Mouse (Mus musculus): ENCODE data around the gene Mapt. TPM values are rescaled to one million over a fixed set of nuclear protein-coding genes. Genes with fewer than 3 reads are reported as not detected.

Mapt gene
- 61.7 TPM for polyA plus RNA-seq (2014; fragmentation: Illumina TruSeq; extraction: RNeasy Lipid Tissue Mini Kit (QIAGEN cat#74804); ENCODE audit: low read depth, low replicate concordance)

DNA sequence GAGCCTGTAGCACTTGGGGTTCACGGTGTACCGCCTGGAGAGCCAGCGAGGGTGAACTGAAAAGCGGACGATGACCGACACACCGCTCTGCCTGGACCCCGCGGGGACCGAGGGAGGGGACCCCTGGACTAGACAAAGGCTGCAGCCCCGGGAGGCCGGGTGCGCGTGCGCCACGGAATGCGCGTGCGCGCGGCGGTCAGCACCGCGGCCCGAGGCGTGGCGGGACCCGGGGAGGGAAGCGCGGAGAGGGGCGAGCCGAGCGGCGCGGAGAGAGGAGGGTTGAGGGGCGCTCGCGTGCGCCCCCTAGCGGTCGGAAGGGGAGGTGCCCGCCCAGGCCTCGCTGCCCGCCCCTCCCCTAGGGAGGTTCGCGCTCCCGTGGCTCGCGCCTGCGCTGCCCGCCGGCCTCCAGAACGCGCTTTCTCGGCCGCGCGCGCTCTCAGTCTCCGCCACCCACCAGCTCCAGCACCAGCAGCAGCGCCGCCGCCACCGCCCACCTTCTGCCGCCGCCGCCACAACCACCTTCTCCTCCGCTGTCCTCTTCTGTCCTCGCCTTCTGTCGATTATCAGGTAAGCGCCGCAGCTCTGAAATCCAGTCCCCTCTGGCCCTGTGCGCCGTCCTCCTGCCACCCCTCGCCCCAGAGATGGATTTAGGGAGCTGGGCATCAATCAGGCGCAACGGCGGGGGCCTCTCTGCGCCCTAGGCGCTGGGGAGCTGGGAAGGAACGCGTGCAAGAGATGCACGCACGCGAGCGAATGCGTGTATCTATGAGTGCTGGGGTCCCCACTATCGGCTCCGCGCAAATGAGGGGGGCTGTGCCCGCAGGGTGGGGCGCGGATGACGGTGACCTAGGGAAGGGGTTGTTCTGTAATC lies at the start of gene Mapt:
TSS of gene Mapt (plus strand) at position 350 of the 871 bp plus-strand sequence.

DNA sequence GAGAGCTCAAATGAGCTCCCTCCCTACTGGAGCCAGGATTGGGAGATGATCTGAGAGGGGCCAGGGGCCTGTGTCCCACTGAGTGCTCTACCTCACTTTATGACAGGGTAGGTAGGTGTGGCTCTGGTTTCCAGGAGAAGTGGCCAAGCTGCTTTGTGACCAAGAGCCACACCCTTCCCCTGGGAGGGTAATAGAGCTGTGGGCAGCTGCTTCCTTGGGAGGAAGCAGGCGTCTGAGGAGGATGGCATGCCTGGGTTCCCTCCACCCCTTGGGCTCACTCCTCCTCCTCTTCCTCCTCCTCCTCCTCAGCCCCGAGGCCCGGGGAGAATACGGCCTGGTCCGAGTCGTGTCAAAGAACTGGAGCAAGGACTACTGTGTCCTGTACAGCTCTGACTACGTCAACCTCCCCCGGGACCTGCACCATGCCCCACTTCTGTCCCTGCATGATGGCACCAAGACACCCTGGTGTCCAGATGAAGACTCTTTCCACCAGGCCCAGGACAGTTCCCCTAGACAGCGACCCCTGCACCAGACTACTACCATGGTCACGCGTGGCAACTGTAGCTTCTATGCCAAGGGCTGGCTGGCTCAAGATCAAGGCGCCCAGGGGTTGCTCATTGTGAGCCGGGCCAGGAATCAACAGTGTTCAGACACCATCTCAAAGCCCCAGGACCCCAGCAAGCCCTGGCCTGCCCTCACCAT lies 44.9 kb upstream of the Mapt start, which contains the start of gene Sppl2c:
TSS of gene Sppl2c (plus strand) at position 193 of the 702 bp plus-strand sequence.

Other genes starting within 250 kb of the Mapt start
- not detected for gene Crhr1, start 98.5 kb upstream of the Mapt start, polyA plus RNA-seq (2014; fragmentation: Illumina TruSeq; extraction: RNeasy Lipid Tissue Mini Kit (QIAGEN cat#74804); ENCODE audit: low read depth, low replicate concordance)
- gene Sppl2c, start 45.1 kb upstream of the Mapt start, polyA plus RNA-seq (2014; fragmentation: Illumina TruSeq; extraction: RNeasy Lipid Tissue Mini Kit (QIAGEN cat#74804); ENCODE audit: low read depth, low replicate concordance): not detected
- 24.4 TPM for gene Kansl1, start 237.5 kb downstream of the Mapt start, polyA plus RNA-seq (2014; fragmentation: Illumina TruSeq; extraction: RNeasy Lipid Tissue Mini Kit (QIAGEN cat#74804); ENCODE audit: low read depth, low replicate concordance)